Mouse (Mus musculus) cerebellum, postnatal 36 days (tissue): ENCODE measurements around the gene Zfp868.
"Not testable (repeated sequence)": the region's sequence is repeated elsewhere in the genome, so short reads cannot be mapped to it uniquely, and the experiment has no call there.

Source experiments
- DNase-seq, 2 experiments: peaks; one replicate each; pipeline ENCODE4 v3.0.0; 2021 to 2022; ENCODE audit warnings: mixed read lengths in 2 of 2

Gene Zfp868

GRCm38 (mm10) chr8:69625095-69625789 lies at the start of gene Zfp868:
TSS of gene Zfp868 (minus strand) at chr8:69625548.
- peak; percentile 98 to 99 for DNase-seq

DNA sequence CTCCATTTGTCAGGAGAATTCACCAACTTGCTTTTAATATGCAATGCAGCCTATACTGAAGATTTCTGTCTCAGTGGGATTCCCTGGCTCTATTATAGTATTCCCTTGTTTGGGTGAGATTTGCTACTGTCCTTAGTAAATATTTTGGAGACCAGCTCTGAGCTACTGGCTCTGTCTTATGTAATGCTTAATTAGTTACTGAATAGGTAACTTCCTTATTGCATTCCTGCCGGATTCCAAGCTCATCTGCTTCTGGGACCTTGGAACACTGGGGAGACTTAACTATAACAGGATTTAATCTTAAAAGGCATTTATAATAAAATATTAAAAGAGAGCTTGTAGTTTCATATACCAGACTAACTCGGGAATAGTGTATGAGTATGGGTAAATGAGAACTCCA lies 39.7 kb upstream of the Zfp868 start:
- DNase-seq = not testable (repeated sequence)

GRCm38 (mm10) chr8:69661294-69661693 lies 35.9 kb upstream of the Zfp868 start:
- DNase-seq = no peak

DNA sequence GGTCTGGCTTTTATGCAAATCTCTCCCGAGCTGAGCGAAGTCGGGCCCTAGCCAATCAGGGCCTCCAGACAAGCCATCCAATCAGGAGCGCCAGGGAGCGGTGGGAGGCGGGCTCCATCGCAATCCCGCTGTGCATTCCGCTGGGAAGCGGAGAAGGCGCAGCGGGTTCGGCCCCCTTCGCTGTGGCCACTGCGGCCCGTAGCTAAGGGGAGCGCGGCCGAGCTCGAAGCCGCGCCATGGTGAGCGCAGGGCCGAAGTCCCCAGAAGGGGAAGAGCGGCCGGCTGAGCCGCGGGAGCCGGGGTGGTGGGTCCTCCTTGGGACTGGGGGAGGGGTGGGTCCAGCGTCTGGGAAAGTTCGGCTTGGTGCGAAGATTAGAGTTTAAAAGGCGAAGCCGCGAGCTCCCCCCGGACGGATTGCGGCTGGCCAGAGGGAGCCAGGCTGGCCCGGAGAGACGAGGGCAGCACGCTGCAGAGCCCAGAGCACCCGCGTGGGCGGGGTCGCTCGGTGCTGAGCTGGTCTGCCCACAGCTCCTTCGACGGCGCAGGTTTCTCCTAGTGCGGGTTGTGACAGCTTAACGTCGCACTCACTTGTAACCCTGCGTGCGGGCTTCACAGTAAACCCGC lies 29.1 kb upstream of the Zfp868 start, which contains the start of gene Zfp964:
Gene Zfp964 (plus strand): TSS at position 122 of the 624 bp plus-strand sequence.
- peak; percentile 91 to 92 for DNase-seq

GRCm38 (mm10) chr8:69653808-69654357 lies 28.5 kb upstream of the Zfp868 start:
- DNase-seq = no peak

- no peak for DNase-seq
Observed at GRCm38 (mm10) chr8:69618078-69618477, 7.3 kb downstream of the Zfp868 start.

GRCm38 (mm10) chr8:69614687-69615086 lies 10.7 kb downstream of the Zfp868 start:
- no peak for DNase-seq

- not testable (repeated sequence) for DNase-seq
Observed at GRCm38 (mm10) chr8:69597598-69597997, 27.8 kb downstream of the Zfp868 start.

DNA sequence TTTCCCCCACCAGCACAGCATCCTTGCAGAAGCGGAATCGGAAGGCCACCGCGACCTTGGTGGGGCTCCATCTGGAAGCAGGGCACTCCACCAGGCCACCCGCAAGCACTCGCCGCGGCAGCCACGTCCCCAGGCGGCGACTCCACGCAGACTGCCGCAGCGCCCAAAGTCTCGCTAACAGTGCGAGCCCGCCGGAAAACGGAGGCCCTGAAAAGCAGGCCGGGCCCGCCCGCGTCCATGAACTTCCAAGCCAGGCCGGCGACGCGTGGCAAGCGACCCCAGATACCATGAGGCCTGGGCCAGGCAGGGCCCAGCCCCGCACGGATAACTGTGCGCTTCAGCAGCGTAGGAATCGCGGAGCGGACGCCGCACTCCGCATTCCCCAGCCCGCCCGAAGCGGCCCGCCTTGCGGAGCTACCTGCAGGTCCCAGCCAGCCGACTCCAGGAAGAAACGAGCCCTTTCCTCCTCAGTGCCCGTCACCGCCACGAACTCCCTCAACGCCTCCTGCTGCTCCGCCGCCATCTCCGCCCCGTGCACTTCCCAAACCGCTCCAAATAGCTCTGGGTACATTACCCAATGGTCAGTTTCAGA lies 40.6 kb downstream of the Zfp868 start:
- DNase-seq = peak; percentile 54 to 61

DNA sequence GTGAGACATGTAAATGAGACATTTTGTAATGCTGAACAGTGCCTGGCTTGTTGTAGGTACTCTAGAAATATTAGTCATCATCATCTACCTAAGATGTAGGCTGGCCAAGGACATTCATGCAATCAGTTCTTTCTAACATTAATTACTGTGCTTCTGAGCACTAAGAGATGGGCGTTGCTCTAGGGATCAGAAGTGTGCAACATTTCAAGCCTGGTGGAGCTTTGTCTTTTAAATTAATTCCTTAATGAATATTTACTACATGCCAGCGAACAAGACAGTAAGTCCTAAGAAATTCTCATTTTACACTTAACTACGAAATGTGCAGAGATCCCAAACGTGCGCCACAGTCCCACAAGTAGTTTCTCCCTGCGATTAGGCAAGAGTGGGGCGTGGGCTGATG lies 41.1 kb downstream of the Zfp868 start:
- not testable (repeated sequence) for DNase-seq
